Mouse (Mus musculus) thymus, postnatal 10 days (tissue): Measurements from ENCODE around the gene Neurl1b.

Source experiments
- DNase-seq, 2 experiments: peaks; one replicate each; pipeline ENCODE4 v3.0.0; 2021; ENCODE audit warnings: low spot score in 2 of 2

Neurl1b gene

DNA sequence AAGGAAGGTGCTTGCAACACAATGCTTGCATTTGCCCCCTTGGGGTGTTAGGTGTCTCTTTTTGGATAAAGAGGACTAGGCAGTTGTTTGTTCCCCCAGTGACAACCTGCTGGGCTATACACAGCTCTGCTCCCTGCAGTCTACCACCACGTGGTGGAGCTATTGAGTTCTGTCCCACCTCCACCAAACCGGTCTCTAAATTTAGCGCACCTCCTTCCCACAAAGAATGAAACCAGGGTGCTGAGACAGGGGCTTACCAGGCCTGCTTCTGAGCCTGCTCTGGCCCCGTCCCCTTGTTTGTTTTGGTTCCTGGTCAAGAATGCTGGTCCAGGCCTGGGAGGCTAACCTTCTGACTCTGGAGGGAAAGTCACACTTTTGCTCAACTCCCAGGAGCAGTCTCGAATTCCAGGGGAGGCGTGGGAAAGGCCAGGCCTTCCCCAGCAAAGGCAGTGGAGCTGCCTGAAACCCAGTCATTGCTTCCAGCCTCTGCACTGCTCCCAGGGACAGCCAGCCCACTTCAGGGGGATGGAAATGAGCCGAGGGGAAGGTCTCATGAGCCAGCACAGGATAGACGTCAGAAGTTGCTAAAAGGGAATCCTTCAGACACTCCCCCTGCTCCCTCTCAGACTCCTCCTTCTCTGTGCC lies 37.1 kb downstream of the Neurl1b start:
- DNase-seq: peak; percentile 32 to 74

- DNase-seq: peak; percentile 7 to 47
These were observed 37.8 kb downstream of the Neurl1b start for GRCm38 (mm10) chr17:26452371-26452972.

DNA sequence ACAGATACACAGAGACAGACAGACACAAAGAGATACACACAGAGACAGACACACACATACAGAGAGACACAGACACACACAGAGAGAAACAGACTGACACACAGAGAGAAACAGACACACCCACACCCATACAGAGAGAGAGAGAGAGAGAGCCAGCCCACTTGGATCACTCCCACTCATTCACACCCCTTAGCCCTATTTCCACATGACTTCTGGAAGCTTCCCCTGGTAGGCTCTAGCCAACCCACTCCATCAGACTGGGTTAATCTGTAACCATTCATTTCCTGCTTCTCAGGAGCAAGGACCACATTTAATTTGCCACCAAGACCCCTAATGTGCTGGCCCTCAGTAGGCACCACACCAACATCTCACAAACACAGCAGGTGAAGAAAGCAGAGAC lies 42.9 kb downstream of the Neurl1b start:
- no peak for DNase-seq

GRCm38 (mm10) chr17:26458049-26458448 lies 43.4 kb downstream of the Neurl1b start:
- DNase-seq: no peak

- peak; percentile 43 to 79 for DNase-seq
These were observed 48.1 kb downstream of the Neurl1b start for GRCm38 (mm10) chr17:26462634-26463170.

DNA sequence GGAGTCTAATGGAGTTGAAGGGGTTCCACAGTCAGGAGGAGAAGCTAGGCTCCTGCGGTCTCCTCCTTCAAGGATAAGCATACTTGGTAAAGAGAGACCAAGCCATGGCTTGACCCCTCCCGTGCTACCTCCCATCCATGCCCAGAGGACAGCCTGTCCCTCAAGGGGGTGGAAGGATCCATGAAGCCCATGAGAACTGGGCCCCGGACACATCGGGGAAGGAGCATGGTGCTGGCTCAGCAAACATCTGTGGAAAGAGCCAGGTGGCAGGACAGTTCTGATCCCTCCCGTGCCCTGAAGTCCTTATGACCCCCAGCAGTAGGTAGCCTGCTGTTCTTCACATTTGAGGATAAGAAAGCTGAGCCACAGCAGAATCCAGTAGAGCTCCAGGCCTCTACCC lies 48.8 kb downstream of the Neurl1b start:
- no peak for DNase-seq

GRCm38 (mm10) chr17:26463984-26464383 lies 49.4 kb downstream of the Neurl1b start:
- DNase-seq: no peak

DNA sequence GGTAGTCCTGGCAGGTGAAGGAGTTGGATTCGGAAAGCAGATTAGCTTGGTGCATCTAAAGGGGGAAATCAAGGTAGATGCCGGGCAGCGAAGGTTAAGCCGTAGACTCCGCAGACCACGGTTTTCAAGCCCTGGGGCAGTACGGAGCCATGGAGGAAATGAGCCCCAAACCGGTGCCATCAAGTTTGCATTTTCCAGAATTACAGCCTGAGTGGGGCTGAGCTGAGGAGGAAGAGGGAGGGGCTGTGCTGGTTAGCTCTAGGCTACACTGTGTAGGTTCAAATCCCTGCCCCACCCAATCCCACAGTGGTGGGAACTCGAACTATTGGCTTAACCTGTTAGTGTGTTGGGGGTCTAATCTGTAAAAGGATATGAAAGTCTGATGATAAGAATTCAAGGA lies 49.9 kb downstream of the Neurl1b start:
- no peak for DNase-seq

- no peak for DNase-seq
These were observed 50.3 kb downstream of the Neurl1b start for GRCm38 (mm10) chr17:26464972-26465371.

GRCm38 (mm10) chr17:26466741-26467150 lies 52.1 kb downstream of the Neurl1b start:
- peak; percentile 52 to 84 for DNase-seq

GRCm38 (mm10) chr17:26467619-26468018 lies 53.0 kb downstream of the Neurl1b start:
- no peak for DNase-seq

- no peak for DNase-seq
These were observed 53.7 kb downstream of the Neurl1b start for GRCm38 (mm10) chr17:26468102-26468894.

GRCm38 (mm10) chr17:26476871-26477270 lies 62.2 kb downstream of the Neurl1b start:
- DNase-seq: no peak

DNA sequence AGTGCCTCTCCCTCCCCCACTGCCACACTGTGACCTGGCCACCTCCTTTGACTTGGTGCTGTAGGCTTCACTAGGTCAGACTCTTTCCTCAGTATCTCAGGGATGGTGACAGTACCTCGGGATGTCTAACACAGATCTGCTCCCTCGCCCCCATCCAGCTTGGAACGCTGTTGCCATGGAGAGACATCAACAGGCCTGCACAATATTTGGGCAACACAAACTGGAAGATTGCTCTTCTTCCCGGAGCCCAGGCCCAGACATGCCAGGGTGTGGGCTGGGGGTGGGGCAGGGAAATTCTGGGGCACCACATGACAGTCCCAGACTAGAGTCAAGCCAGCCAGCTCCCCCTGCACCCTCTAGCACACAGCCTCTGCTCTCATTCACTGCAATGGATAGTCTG lies 64.0 kb downstream of the Neurl1b start:
- DNase-seq: no peak

DNA sequence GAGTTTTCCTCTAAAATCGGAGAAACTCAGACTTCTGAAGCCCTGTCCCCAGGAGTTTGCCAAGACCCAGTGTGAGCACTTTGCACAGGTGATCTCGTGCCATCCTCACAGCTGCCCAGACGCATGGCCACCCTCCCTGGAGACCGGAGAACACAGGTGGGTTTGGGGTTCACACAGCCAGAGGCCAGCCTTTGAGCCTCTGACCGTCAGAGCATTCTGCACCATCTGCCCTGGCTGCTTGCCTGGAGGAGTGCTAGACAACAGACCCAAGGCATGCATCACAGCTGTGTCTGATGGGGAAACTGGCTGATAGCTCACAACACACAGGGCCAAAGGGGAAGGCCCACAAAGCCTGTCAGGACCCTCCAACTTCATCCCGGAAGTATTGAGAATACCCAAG lies 65.0 kb downstream of the Neurl1b start:
- no peak for DNase-seq

DNA sequence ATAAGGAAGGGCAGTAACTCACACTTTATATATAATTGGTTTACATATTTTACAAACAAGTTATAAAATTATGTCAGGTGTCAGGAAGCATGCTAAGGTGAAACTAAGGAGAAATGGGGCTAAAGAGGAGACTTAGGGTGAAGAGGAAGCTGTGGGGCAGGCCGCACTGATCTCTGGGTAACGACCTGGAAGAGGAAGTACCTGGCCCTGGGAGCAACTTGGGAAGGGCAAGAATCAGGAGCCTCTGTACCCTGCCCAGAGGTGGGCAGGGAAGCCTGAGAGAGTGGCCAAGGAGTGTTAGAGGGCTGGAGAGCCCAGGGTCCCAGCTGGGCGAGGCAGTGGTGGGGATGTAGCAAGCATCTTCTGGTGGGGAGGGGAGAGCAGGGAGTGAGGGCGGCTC lies 66.3 kb downstream of the Neurl1b start:
- no peak for DNase-seq

- no peak for DNase-seq
These were observed 70.2 kb downstream of the Neurl1b start for GRCm38 (mm10) chr17:26484626-26485421.

DNA sequence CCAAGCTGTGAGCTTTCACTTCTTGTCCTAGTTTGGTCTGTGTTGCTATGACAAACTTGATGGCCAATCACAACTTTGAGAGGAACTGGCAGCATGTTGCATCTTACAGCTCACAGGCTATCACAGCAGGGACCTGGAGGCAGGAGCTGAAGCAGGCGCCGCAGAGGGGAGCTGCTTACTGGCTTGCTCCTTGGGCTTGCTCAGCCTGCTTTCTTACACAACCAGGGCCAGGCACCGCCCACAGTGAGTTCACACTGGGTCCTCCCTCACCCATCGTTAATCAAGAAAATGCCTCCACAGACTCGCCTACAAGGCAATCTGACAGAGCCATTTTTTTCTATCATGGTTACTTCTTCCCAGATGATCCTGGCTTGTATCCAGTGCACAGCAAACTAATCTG lies 72.6 kb downstream of the Neurl1b start:
- no peak for DNase-seq

- DNase-seq: no peak
These were observed 73.3 kb downstream of the Neurl1b start for GRCm38 (mm10) chr17:26487917-26488316.

GRCm38 (mm10) chr17:26488711-26489403 lies 74.2 kb downstream of the Neurl1b start:
- DNase-seq: no peak

DNA sequence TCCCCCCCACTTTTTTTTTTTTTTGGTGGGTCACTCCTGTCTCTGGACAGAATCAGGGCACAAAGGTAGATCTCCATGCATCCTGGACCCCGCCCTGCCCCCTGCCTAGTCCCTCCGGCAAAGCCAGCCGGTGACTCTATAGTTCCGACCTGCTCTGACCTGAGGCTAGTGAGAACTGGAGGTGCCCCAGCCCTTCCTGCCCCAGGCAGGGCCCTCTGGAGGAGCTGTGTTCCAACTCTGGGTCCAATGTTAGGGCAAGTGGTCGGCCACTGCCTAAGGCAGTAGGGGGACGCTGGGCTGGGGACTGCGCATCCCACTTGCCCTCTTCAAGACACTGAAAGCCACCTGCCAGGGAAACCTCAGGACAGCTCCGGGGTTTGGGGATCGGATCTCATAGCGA lies 75.4 kb downstream of the Neurl1b start:
- no peak for DNase-seq
